Mouse (Mus musculus): ENCODE measurements at regions not wholly inside any gene's neighbourhood (a gene's known extent, or its start where the extent isn't known, plus 50 kb on each side); places are given as distances from the start of the nearest gene placed in this dataset.

DNA sequence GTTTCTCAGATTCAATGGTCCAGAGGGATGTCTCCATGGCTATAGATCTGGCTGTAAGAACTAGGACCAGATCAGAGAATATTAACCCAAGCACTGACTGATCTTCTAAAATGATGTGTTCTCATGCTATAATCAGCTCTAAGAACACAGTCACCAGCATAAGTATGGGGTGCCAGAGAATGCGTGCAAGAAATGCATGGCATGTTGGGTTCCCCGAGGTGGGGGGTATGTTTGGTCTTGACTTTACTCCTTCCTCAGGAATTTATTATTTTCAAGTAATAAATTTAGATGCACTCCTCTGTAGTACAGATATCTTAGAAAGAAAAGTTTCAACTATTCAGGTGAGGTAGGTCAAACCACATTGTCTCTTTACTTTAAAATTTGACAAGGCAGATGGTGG lies 246.5 kb upstream of the Pik3r1 start:
- TF ChIP-seq POLR2A (IDR thresholded peaks at IDR 0.05; ENCODE audit: borderline replicate concordance, insufficient read depth, low read length) (no peak), CTCF (IDR thresholded peaks at IDR 0.05; ENCODE audit: borderline replicate concordance, insufficient read depth, low read depth, low read length) (no peak)

All from cerebellum, adult 2 months (tissue).